Mouse (Mus musculus) midbrain, postnatal 0 days (tissue): Measurements from ENCODE around the gene Nudt16l1. TPM values are rescaled to one million over a fixed set of nuclear protein-coding genes. Genes with fewer than 3 reads are reported as not detected.
A peak's percentile ranks its signal among the peaks of the same experiment; 100 is the strongest.

Source experiments
- ATAC-seq: fragments of 200-750 bp; cut with Nextera tagmentation; 2 replicates; pipeline ENCODE4 v1.8.0; 2017; ENCODE audit warnings: moderate number of reproducible peaks, mild to moderate bottlenecking, moderate TSS enrichment, moderate library complexity; ENCODE audit not compliant: low FRiP score
- DNase-seq: peaks from one replicate; pipeline ENCODE4 v3.0.0-alpha.2; 2015; ENCODE audit warnings: low spot score
- H3K27ac ChIP-seq: fragments of 300-500 bp; sonication (generic); 2 replicates; pipeline ENCODE4 v1.5.1; 2014; ENCODE audit warnings: low read depth, mild to moderate bottlenecking, low read length, mixed read lengths
- H3K27me3 ChIP-seq: fragments of 300-500 bp; sonication (generic); 2 replicates; pipeline ENCODE4 v1.6.1; 2014; ENCODE audit warnings: low read length, control low read depth, mixed read lengths; ENCODE audit not compliant: insufficient read depth
- H3K36me3 ChIP-seq: fragments of 300-500 bp; sonication (generic); 2 replicates; pipeline ENCODE4 v1.6.1; 2014; ENCODE audit warnings: low read length, control low read depth, mixed read lengths; ENCODE audit not compliant: insufficient read depth
- H3K4me1 ChIP-seq: fragments of 300-500 bp; sonication (generic); 2 replicates; pipeline ENCODE4 v1.6.1; 2014; ENCODE audit warnings: mild to moderate bottlenecking, control low read depth, antibody characterized with exemption, low read length, mixed read lengths; ENCODE audit not compliant: insufficient read depth
- H3K4me2 ChIP-seq: fragments of 300-500 bp; sonication (generic); 2 replicates; pipeline ENCODE4 v1.6.1; 2014; ENCODE audit warnings: low read depth, mild to moderate bottlenecking, low read length, mixed read lengths; ENCODE audit not compliant: poor library complexity, severe bottlenecking
- H3K4me3 ChIP-seq: fragments of 300-500 bp; sonication (generic); 2 replicates; pipeline ENCODE4 v1.5.1; 2014; ENCODE audit warnings: low read depth, mild to moderate bottlenecking, low read length, moderate library complexity
- H3K9ac ChIP-seq: fragments of 300-500 bp; sonication (generic); replicated peaks from 2 replicates; pipeline ENCODE4 v1.6.1; 2014; ENCODE audit warnings: mild to moderate bottlenecking, low read length, moderate library complexity, mixed read lengths; ENCODE audit not compliant: poor library complexity, severe bottlenecking
- H3K9me3 ChIP-seq: fragments of 300-500 bp; sonication (generic); 2 replicates; pipeline ENCODE4 v1.6.1; 2016; ENCODE audit warnings: low read length, control low read depth
- CTCF ChIP-seq: IDR thresholded peaks from 2 replicates; pipeline ENCODE4 v1.5.1; 2016; ENCODE audit warnings: antibody characterized with exemption, mild to moderate bottlenecking
- WGBS: fragments of 180-500 bp; shearing (Covaris S2); extraction: QIAGEN DNeasy Blood & Tissue Kit; methylation state at CpG from one replicate; pipeline ENCODE4 v1.1.7; 2014; 5-methylcytosine and 5-hydroxymethylcytosine counted together
- polyA plus RNA-seq: library from polyadenylated mRNA; unstranded; fragments of >200 nt; fragmentation: Nextera tagmentation; extraction: Ambion mirVana; gene quantifications from 2 replicates; pipeline ENCODE4 v1.2.1, GENCODE M21; 2015
- total RNA-seq: library from RNA; depleted of rRNA; stranded (reverse); fragments of >200 nt; gene quantifications from 2 replicates; pipeline ENCODE4 v1.2.3, GENCODE M21; 2014; rRNA removed

The Nudt16l1 gene
- total and polyA plus RNA-seq, 2 experiments from 2014 or later: 46.7 to 103 TPM

- Histone ChIP-seq H3K4me1 (no peaks in the 10 kb centered on the region), H3K9ac (no peak overlapping the region), H3K27ac (no peak overlapping the region), H3K36me3 (peaks cover 6% of the 10 kb centered on the region; the same call in 1 of the 2 replicates), H3K27me3 (no peaks in the 10 kb centered on the region), H3K4me3 (no peak overlapping the region), H3K9me3 (no peaks in the 10 kb centered on the region), H3K4me2 (no peak overlapping the region)
- ATAC-seq: no peak
- DNase-seq: peak; percentile 16
- WGBS: 73% methylated on average over 5 of the region's 5 CpGs
- TF ChIP-seq CTCF: no peak
Observed at GRCm38 (mm10) chr16:4974521-4974920, 36.0 kb downstream of the Nudt16l1 start.

DNA sequence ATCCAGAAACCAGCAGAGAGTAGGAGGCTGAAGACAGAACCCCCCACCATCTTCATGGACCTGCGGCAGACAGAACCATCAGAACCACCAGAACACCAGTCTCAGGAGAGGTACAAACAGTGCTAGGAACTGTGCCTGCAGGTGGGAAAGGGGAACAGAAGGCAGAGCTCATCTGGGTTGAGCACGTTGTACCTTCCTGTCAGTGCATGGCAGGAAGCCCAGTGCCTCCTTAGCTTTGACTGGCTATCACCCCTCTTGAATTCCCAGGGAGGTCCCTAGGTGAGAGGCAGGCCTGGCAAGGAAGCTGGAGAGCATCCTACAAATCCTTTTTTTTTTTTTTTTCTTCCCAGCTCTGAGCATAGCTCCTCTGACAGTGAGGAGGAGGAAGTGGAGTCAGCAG, 37.6 kb downstream of the Nudt16l1 start:
- TF ChIP-seq CTCF: no peak
- DNase-seq: no peak
- Histone ChIP-seq H3K27ac (no peak overlapping the region), H3K4me1 (no peaks in the 10 kb centered on the region), H3K36me3 (0 out of 2 replicates have a peak, but pooled peaks cover 3% of the 10 kb centered on the region), H3K27me3 (no peaks in the 10 kb centered on the region), H3K9ac (no peak overlapping the region), H3K9me3 (no peaks in the 10 kb centered on the region), H3K4me2 (no peak overlapping the region), H3K4me3 (no peak overlapping the region)
- ATAC-seq: no peak
- WGBS: 70% methylated on average over 2 of the region's 2 CpGs

GRCm38 (mm10) chr16:4978275-4979051, 39.9 kb downstream of the Nudt16l1 start:
- Histone ChIP-seq H3K4me1 (no peaks in the 10 kb centered on the region), H3K27me3 (no peaks in the 10 kb centered on the region), H3K4me3 (no peak overlapping the region), H3K4me2 (no peak overlapping the region), H3K36me3 (no peaks in the 10 kb centered on the region), H3K27ac (no peak overlapping the region), H3K9me3 (no peaks in the 10 kb centered on the region), H3K9ac (0 out of 2 replicates have a peak overlapping the region, but pooled peaks have one; percentile 33)
- ATAC-seq: no peak
- TF ChIP-seq CTCF: no peak
- WGBS: 71% methylated on average over 5 of the region's 5 CpGs
- DNase-seq: no peak

- Histone ChIP-seq H3K4me1 (no peaks in the 10 kb centered on the region), H3K36me3 (no peaks in the 10 kb centered on the region), H3K9ac (no peak overlapping the region), H3K27me3 (no peaks in the 10 kb centered on the region), H3K9me3 (no peaks in the 10 kb centered on the region), H3K4me2 (no peak overlapping the region), H3K27ac (no peak overlapping the region), H3K4me3 (no peak overlapping the region)
- peak; percentile 72 for TF ChIP-seq CTCF
- DNase-seq: peak; percentile 33
- no peak for ATAC-seq
- 72% methylated on average over 4 of the region's 4 CpGs for WGBS
Observed at GRCm38 (mm10) chr16:4979755-4980380, 41.3 kb downstream of the Nudt16l1 start.

DNA sequence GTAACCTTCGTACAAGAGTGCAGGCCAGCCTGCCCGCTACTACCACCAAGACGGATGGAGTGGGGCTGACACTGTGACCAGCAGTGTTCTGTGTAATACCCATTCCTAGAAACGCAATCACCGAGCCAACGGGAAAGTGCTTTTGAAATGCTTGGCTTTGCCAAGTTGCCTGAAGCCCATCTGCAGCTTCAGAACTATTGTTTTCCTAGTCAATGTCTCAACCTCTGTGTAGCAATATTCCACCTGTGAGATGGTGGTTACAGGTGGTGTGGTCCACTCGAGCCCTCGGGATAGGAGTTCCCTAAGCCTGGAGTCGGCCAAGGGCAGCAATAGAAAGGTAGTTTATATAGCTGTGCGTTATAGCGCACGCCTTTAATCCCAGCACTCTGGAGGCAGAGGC, 46.2 kb downstream of the Nudt16l1 start:
- no peaks in the 10 kb centered on the region for H3K9me3 ChIP-seq
- TF ChIP-seq CTCF: no peak
- H3K4me1 ChIP-seq: no peaks in the 10 kb centered on the region
- H3K9ac ChIP-seq: no peak overlapping the region
- no peaks in the 10 kb centered on the region for H3K27me3 ChIP-seq
- no peaks in the 10 kb centered on the region for H3K36me3 ChIP-seq
- no peak overlapping the region for H3K4me3 ChIP-seq
- no peak overlapping the region for H3K27ac ChIP-seq
- H3K4me2 ChIP-seq: no peak overlapping the region
- no peak for DNase-seq
- ATAC-seq: no peak
- 93% methylated on average over 12 of the region's 12 CpGs for WGBS

Other genes with a start within 250 kb of the Nudt16l1 start
- gene Nmral1, start 219.4 kb upstream of the Nudt16l1 start, total RNA-seq: 27.5 and 33.5 TPM in 2 replicates
- 37.1 and 41.2 TPM in 2 replicates for gene Nmral1, start 219.4 kb upstream of the Nudt16l1 start, polyA plus RNA-seq
- gene Hmox2, start 212.4 kb upstream of the Nudt16l1 start, total RNA-seq: 37.9 and 43.2 TPM in 2 replicates
- 92.7 and 102 TPM in 2 replicates for gene Hmox2, start 212.4 kb upstream of the Nudt16l1 start, polyA plus RNA-seq
- gene Cdip1, start 148.5 kb upstream of the Nudt16l1 start, total RNA-seq: 122 and 130 TPM in 2 replicates
- 131 and 139 TPM in 2 replicates for gene Cdip1, start 148.5 kb upstream of the Nudt16l1 start, polyA plus RNA-seq
- not detected in 2 replicates for gene 4930562C15Rik, start 103.3 kb upstream of the Nudt16l1 start, total RNA-seq
- gene 4930562C15Rik, start 103.3 kb upstream of the Nudt16l1 start, polyA plus RNA-seq: 0.47 TPM in 1 of 2 replicates, not detected in the other
- gene Ubald1, start 58.4 kb upstream of the Nudt16l1 start, total RNA-seq: 30.3 and 35.0 TPM in 2 replicates
- gene Ubald1, start 58.4 kb upstream of the Nudt16l1 start, polyA plus RNA-seq: 79.9 and 82.5 TPM in 2 replicates
- gene Mgrn1, start 52.5 kb upstream of the Nudt16l1 start, total RNA-seq: 199 and 221 TPM in 2 replicates
- gene Mgrn1, start 52.5 kb upstream of the Nudt16l1 start, polyA plus RNA-seq: 117 and 127 TPM in 2 replicates
- 36.7 and 62.2 TPM in 2 replicates for gene Anks3, start 25.4 kb downstream of the Nudt16l1 start, total RNA-seq
- 44.3 and 46.9 TPM in 2 replicates for gene Anks3, start 25.4 kb downstream of the Nudt16l1 start, polyA plus RNA-seq
- gene Sept12, start 59.1 kb downstream of the Nudt16l1 start, total RNA-seq: not detected in 2 replicates
- gene Sept12, start 59.1 kb downstream of the Nudt16l1 start, polyA plus RNA-seq: not detected in 2 replicates
- gene Smim22, start 68.5 kb downstream of the Nudt16l1 start, total RNA-seq: not detected in 2 replicates
- 1.1 TPM in 1 of 2 replicates, not detected in the other for gene Smim22, start 68.5 kb downstream of the Nudt16l1 start, polyA plus RNA-seq
- 115 and 121 TPM in 2 replicates for gene Rogdi, start 74.8 kb downstream of the Nudt16l1 start, total RNA-seq
- gene Rogdi, start 74.8 kb downstream of the Nudt16l1 start, polyA plus RNA-seq: 165 and 175 TPM in 2 replicates
- gene Glyr1, start 111.1 kb downstream of the Nudt16l1 start, total RNA-seq: 176 and 179 TPM in 2 replicates
- gene Glyr1, start 111.1 kb downstream of the Nudt16l1 start, polyA plus RNA-seq: 146 and 149 TPM in 2 replicates
- gene Ubn1, start 111.3 kb downstream of the Nudt16l1 start, total RNA-seq: 28.4 and 28.9 TPM in 2 replicates
- gene Ubn1, start 111.3 kb downstream of the Nudt16l1 start, polyA plus RNA-seq: 5.8 and 7.0 TPM in 2 replicates
- 0.14 and 0.88 TPM in 2 replicates for gene Ppl, start 193.7 kb downstream of the Nudt16l1 start, total RNA-seq
- 0.09 and 0.10 TPM in 2 replicates for gene Ppl, start 193.7 kb downstream of the Nudt16l1 start, polyA plus RNA-seq
- 0.76 and 1.6 TPM in 2 replicates for gene Sec14l5, start 208.3 kb downstream of the Nudt16l1 start, total RNA-seq
- gene Sec14l5, start 208.3 kb downstream of the Nudt16l1 start, polyA plus RNA-seq: 0.09 and 0.14 TPM in 2 replicates